Mouse (Mus musculus) right cerebral cortex, postnatal 10 days (tissue): ENCODE measurements at regions not wholly inside any gene's neighbourhood (a gene's known extent, or its start where the extent isn't known, plus 50 kb on each side); places are given as distances from the start of the nearest gene placed in this dataset.

Experiments
- DNase-seq, 2 experiments: peaks; one replicate each; pipeline ENCODE4 v3.0.0; 2021; ENCODE audit warnings: low spot score in 2 of 2

- DNase-seq: no peak
These were observed 57.6 kb upstream of the Exoc6 start for GRCm38 (mm10) chr19:37492572-37492971.

- no peak for DNase-seq
These were observed 56.8 kb upstream of the Exoc6 start for GRCm38 (mm10) chr19:37493378-37493777.

DNA sequence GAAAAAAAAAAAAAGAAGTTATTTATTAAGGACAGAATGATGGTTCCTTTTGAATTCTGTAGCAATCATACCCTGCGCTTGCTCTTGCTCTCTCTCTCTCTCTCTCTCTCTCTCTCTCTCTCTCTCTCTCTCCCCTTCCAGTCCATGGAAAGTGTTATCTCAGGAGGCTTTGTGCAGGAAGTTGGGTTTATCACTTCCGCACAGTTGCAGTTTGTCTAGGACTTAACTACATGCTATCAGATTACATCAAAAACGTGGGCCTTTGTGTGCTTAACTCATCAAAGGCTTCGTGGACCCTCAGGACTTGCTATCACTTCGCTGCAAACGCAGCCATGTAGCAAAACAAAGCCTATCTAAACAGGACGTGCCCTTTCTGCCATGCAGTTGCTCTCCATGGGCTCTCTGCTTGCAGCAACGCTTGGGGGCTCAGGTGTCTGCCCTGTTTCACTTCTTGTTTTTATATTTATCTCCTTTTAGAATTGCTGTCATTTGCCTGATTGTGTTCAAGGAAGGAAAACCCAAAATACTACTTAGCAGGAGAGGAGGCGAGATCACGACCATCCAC is 56.2 kb upstream of the Exoc6 start:
- peak in 1 of 2 experiments; percentile 27 for DNase-seq

- no peak for DNase-seq
These were observed 55.4 kb upstream of the Exoc6 start for GRCm38 (mm10) chr19:37494806-37495205.

DNA sequence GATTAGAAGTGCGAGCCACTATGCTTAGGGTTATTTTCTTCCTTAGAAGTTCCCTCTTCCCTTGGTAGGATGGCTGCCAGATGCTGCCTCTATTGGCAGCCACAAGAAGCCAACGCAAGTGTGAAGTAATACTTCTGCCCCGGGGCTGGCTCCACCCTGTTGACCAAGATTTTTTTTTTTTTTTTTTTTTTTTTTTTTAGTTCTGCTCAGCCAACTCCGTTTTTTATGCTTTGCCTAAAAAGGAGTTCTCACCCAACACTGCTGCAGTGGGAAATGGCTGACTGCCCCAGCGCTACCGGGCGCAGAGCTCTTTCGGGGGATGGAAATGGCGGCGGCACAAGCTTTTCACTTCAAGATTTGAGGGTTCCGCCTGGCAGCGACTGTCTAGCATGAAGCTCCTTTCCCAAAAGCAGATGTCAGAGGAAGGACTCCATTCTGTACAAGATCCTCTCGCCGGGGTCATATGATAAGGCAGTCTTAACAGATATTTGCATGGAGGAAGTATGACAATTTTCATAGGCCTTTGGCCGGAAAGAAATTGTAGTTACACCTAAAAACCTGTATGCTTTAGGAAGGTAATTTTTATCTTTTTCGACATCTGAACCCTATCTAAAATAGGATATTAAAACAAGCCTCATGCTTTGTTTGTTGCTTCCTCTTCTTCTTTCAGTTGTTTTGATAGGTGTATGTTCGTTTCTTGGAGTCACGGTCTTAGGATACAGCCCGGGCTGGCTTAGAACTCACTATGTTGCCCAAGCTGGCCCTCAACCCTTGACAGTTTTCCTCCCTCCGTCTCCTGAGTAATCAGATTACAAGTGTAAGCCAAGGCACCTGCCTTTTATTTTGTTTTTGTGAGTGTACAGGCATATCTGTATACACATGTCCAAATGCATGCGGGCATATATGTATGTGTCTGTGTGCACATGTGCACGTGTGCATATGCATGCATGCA is 54.6 kb upstream of the Exoc6 start:
- DNase-seq: peak; percentile 52 to 59

DNA sequence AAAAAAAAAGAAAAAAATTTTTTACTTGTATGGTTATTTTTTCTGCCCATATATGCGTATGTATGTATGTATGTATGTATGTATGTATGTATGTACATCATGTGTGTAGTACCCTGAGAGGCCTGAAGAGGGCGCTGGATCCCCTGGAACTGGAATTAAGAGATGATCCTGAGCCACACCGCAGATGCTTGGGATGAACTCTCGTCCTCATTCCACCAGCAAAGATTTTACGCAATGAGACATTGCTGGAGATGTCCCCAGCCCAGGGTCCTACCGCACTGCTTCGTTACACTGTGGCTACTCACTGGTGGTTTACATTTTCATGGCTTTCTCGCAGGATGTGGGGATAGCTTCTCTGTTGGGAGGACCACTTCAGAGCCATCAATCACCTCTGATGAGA is 53.5 kb upstream of the Exoc6 start:
- peak in 1 of 2 experiments; percentile 28 for DNase-seq

- DNase-seq: peak; percentile 44 to 46
These were observed 53.1 kb upstream of the Exoc6 start for GRCm38 (mm10) chr19:37497161-37497560.

DNA sequence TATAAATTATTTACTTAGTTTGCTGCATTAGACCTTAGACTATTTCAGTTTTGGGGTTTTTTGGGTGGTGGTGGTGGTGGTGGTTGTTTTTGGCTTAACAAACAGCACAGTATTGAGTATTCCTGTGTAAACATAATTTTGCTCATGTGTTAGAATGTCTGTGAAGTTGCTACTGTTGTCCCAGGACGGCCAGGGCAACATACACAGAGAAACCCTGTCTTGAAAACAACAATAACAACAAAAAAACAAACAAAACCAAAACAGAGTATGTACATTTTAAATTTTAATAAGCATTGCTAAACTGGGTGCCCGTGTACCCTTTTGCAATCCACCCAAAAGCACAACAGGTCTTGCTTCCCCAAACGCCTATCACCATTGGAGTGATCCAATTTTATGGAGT is 51.8 kb upstream of the Exoc6 start:
- no peak for DNase-seq
